Mouse (Mus musculus) stomach, embryonic 15.5 days (tissue): ENCODE results near the gene Luc7l3. TPM values are rescaled to one million over a fixed set of nuclear protein-coding genes. Genes with fewer than 3 reads are reported as not detected.

Experiments
- ATAC-seq: fragments of 200-750 bp; cut with Nextera tagmentation; 2 replicates; pipeline ENCODE4 v1.8.0; 2017; ENCODE audit warnings: low read depth, moderate number of reproducible peaks, moderate TSS enrichment; ENCODE audit not compliant: insufficient read depth, low FRiP score
- H3K27ac ChIP-seq: fragments of 300-500 bp; sonication (generic); 2 replicates; pipeline ENCODE4 v1.5.1; 2015; ENCODE audit warnings: mild to moderate bottlenecking, inconsistent platforms
- H3K27me3 ChIP-seq: fragments of 300-500 bp; sonication (generic); replicated peaks from 2 replicates; pipeline ENCODE4 v1.6.1; 2015; ENCODE audit warnings: inconsistent platforms
- H3K36me3 ChIP-seq: fragments of 300-500 bp; sonication (generic); 2 replicates; pipeline ENCODE4 v1.6.1; 2015; ENCODE audit warnings: inconsistent platforms
- H3K4me1 ChIP-seq: fragments of 300-500 bp; sonication (generic); 2 replicates; pipeline ENCODE4 v1.6.1; 2015; ENCODE audit warnings: inconsistent platforms
- H3K4me2 ChIP-seq: fragments of 300-500 bp; sonication (generic); 2 replicates; pipeline ENCODE4 v1.6.1; 2015; ENCODE audit warnings: mild to moderate bottlenecking, inconsistent platforms
- H3K4me3 ChIP-seq: fragments of 300-500 bp; sonication (generic); replicated peaks from 2 replicates; pipeline ENCODE4 v1.5.1; 2015; ENCODE audit warnings: inconsistent platforms
- H3K9ac ChIP-seq: fragments of 300-500 bp; sonication (generic); 2 replicates; pipeline ENCODE4 v1.6.1; 2015; ENCODE audit warnings: inconsistent platforms
- H3K9me3 ChIP-seq: fragments of 300-500 bp; sonication (generic); 2 replicates; pipeline ENCODE4 v1.6.1; 2016; ENCODE audit warnings: inconsistent platforms
- WGBS: fragments of 180-500 bp; shearing (Covaris S2); methylation state at CpG from one replicate; pipeline ENCODE4 v1.1.7; 2015; 5-methylcytosine and 5-hydroxymethylcytosine counted together
- polyA plus RNA-seq: library from polyadenylated mRNA; unstranded; fragments of >200 nt; fragmentation: Nextera tagmentation; extraction: Ambion mirVana; gene quantifications from 2 replicates; pipeline ENCODE4 v1.2.1, GENCODE M21; 2015

The Luc7l3 gene
- polyA plus RNA-seq, 1 experiment from 2014 or later = 116 TPM

DNA sequence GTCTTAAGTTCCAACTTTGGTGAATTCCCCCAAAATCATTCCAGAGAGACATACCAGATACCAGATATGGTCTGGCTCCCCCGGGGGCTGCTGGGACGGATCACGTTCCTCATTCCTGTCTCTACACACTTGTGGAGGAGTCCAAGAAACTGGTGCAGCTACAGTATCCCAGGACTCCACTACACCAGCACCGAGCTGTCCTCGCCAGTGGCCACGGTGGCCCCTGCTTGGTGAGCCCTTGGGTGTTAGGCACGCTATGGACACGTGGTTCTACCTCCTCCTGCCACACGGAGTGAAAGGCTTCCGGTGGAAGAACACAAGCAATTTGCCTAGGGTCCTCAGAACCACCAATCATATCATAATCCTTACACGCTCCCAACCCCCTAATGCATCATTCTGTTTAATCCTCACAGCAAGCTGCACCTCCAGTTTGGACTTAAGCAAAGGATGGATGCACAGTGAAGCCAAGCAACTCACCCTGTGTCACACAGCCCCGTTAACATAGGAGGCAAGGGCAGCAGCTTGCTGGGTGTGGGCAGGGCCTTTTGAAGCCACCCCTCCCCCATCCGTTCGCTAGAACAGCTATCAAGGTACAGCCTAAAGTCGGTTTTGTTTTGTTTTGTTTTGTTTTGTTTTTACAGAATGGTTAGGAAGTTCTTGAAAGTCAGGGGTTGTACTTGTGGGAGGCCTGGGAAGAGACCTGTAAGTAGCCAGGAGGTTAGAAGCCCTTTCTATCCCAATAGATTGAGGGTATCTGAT, 78.2 kb downstream of the Luc7l3 start:
- Histone ChIP-seq H3K9ac (no peak overlapping the region), H3K36me3 (no peaks in the 10 kb centered on the region)

DNA sequence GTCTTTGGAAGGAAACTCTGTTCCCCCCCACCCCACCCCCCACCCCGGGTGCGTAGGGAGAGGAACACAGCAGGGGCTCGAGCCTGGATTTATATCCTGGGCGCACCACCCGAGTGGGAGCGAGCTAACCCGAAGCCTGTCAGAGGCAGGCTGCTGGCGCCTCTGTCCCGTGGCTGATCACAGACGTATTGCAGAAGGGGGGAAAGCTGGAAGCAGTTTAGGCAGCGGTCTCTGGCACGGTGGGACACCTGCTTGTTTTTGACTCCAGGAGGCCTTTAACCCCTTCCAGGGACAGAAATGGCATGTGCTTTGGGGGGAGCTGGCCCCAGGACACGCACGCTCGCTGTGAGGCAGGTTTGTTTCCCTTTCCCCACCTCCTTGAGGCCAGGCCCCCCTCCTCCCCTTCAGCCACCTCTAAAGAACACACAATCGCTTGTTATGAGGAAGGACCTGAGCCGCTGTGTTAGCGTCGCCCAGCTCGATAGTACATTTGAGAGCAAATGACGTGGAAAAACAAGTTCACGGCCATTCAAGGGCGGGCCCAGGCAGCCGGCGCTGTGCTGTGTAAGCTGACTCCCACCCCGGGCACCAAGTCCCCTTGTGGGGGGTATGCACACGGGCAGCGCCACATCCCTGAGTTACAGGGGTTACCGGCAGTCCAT, 78.9 kb downstream of the Luc7l3 start:
- H3K4me3 ChIP-seq = peak overlapping the region; percentile 23
- WGBS = 4% methylated on average over 29 of the region's 29 CpGs

More for the DNA sequence above, 78.2 kb downstream of the Luc7l3 start:
- Histone ChIP-seq H3K27ac (no peak overlapping the region), H3K9me3 (no peaks in the 10 kb centered on the region), H3K4me2 (peak overlapping the region; percentile 64), H3K4me1 (peaks cover 27% of the 10 kb centered on the region), H3K4me3 (peak overlapping the region; percentile 23), H3K27me3 (no peaks in the 10 kb centered on the region)
- ATAC-seq = 0 out of 2 replicates have a peak, but pooled peaks have one; percentile 4
- 31% methylated on average over 15 of the region's 15 CpGs for WGBS

DNA sequence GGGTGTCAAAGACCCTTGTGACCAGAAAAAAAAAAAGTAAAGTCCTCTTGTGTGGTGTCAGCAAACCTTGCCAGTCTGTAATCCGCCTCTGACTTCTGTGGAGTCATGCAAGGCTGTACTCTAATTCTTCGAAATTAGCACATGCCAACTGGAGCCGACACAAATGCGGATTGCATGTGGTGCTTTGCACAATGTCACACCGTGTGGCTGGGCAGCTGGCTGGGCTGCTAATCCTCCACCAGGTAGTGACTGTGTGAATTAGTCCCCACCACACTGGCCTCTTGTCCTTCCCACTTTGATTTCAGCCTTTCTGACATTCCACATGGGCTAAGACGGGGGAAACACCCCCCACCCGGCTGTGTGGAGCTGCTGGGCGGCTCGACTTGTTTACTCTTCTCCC, 82.1 kb downstream of the Luc7l3 start:
- no peak overlapping the region for H3K9ac ChIP-seq
- no peak for ATAC-seq
- no peak overlapping the region for H3K27ac ChIP-seq
- H3K36me3 ChIP-seq = no peaks in the 10 kb centered on the region
- no peaks in the 10 kb centered on the region for H3K27me3 ChIP-seq
- H3K4me3 ChIP-seq = no peak overlapping the region
- peaks cover 17% of the 10 kb centered on the region for H3K4me1 ChIP-seq
- no peak overlapping the region for H3K4me2 ChIP-seq
- 35% methylated on average over 9 of the region's 9 CpGs for WGBS
- H3K9me3 ChIP-seq = no peaks in the 10 kb centered on the region

More for the DNA sequence above, 78.9 kb downstream of the Luc7l3 start:
- H3K9me3 ChIP-seq = no peaks in the 10 kb centered on the region
- H3K27me3 ChIP-seq = no peaks in the 10 kb centered on the region
- H3K4me2 ChIP-seq = peak overlapping the region; percentile 64
- no peaks in the 10 kb centered on the region for H3K36me3 ChIP-seq
- 0 out of 2 replicates have a peak overlapping the region, but pooled peaks have one; percentile 2 for H3K9ac ChIP-seq
- H3K27ac ChIP-seq = peak overlapping the region; percentile 53
- peaks cover 27% of the 10 kb centered on the region for H3K4me1 ChIP-seq
- peak; percentile 62 for ATAC-seq

DNA sequence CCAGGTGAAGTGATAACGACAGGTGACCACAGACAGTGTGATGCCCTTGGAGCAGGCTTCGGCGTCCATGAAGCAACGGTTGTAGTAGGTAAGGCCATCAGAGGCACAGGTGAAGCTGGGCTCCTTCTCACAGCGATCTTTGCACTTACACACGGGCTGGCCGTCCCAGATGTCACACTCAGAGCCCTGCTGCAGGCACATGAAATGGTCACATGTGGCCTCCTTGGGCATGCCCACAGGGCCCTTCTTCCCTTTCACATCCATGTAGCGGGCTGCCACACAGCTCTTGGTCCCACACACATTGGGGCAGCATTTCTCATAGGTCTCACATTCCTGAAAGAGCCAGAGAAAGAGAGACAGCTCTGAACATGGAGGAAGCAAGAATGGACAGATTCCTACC, 83.0 kb downstream of the Luc7l3 start:
- Histone ChIP-seq H3K27ac (no peak overlapping the region), H3K9me3 (no peaks in the 10 kb centered on the region), H3K36me3 (no peaks in the 10 kb centered on the region), H3K4me1 (peaks cover 17% of the 10 kb centered on the region), H3K9ac (no peak overlapping the region), H3K4me2 (no peak overlapping the region), H3K27me3 (no peaks in the 10 kb centered on the region), H3K4me3 (no peak overlapping the region)
- ATAC-seq = no peak
- 94% methylated on average over 8 of the region's 8 CpGs for WGBS

Other genes starting within 250 kb of the Luc7l3 start
- 54.8 and 65.2 TPM in 2 replicates for gene Tob1, start 110.5 kb downstream of the Luc7l3 start, polyA plus RNA-seq
- 2.7 and 2.9 TPM in 2 replicates for gene Wfikkn2, start 76.0 kb downstream of the Luc7l3 start, polyA plus RNA-seq
- gene Gm21885, start 40.1 kb downstream of the Luc7l3 start, polyA plus RNA-seq = 6.4 and 10.9 TPM in 2 replicates
- gene Ankrd40, start 6.0 kb upstream of the Luc7l3 start, polyA plus RNA-seq = 24.2 and 27.3 TPM in 2 replicates
- 6.6 and 7.7 TPM in 2 replicates for gene Abcc3, start 71.0 kb upstream of the Luc7l3 start, polyA plus RNA-seq
- 7.8 and 8.3 TPM in 2 replicates for gene Cacna1g, start 152.2 kb upstream of the Luc7l3 start, polyA plus RNA-seq
- gene Spata20, start 164.2 kb upstream of the Luc7l3 start, polyA plus RNA-seq = 0.17 and 0.45 TPM in 2 replicates
- gene Epn3, start 178.0 kb upstream of the Luc7l3 start, polyA plus RNA-seq = 12.0 and 12.4 TPM in 2 replicates
- gene Mycbpap, start 199.8 kb upstream of the Luc7l3 start, polyA plus RNA-seq = 1.9 and 2.7 TPM in 2 replicates
- 3.5 and 4.0 TPM in 2 replicates for gene Rsad1, start 227.3 kb upstream of the Luc7l3 start, polyA plus RNA-seq
- 7.3 and 7.7 TPM in 2 replicates for gene Chad, start 243.1 kb upstream of the Luc7l3 start, polyA plus RNA-seq